Mouse (Mus musculus): ENCODE results near the gene Resf1.
A peak's percentile ranks its signal among the peaks of the same experiment; 100 is the strongest.
"Not testable (repeated sequence)": the region's sequence is repeated elsewhere in the genome, so short reads cannot be mapped to it uniquely, and the experiment has no call there.

Gene Resf1

DNA sequence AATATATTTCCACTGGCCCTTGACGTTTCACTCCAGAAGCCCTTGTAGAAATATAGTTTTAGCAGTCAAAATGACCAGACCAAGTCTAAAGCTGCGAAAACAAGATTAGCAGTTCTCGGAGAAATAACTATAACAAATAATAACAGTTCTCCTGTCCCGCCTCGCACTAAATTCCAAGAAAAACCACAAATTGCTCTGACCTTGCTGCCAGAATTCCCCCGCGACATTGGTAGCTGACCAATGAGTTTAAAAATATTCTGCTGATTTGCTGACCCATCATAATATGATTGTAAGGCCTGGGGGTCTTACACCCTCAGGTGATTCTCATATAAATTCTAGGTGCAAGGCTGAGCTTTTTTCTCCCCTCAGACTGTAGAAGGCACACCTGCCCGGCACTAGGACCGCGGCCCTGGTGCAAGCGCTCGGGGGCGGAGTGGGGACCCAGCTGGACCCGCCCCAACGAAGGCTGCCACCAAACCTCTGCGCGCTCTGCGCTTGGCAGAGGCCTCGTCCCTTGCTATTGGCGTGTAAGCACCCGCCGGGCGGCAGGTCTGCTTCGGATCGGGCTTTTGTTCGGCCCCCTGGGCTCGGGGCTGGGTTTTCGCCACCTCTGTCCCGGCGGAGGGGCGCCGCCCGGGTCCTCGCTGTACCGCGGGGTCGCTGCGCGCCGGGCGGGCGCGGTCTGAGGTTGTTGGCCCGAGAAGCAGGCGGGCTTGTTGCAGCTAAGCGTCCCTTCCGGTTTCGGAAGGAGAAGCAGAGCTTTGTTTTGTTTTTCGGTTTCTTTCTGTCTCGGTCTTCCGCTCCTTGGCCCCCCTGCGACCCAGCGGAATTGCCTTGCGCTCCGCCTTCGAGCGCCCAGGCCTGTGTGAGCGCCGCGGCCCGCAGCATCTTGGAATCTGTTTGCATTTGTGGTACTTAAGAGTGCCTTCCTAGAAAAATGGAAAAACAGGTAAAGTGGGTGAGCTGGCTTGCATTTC is at the start of gene Resf1:
Gene Resf1 (plus strand): TSS at position 459 of the 977 bp plus-strand sequence.
- DNase-seq (ENCODE audit: low spot score), result peak; percentile 80

- no peak for DNase-seq (ENCODE audit: low spot score)
Observed at GRCm38 (mm10) chr6:149260801-149261239, 48.4 kb upstream of the Resf1 start.

DNA sequence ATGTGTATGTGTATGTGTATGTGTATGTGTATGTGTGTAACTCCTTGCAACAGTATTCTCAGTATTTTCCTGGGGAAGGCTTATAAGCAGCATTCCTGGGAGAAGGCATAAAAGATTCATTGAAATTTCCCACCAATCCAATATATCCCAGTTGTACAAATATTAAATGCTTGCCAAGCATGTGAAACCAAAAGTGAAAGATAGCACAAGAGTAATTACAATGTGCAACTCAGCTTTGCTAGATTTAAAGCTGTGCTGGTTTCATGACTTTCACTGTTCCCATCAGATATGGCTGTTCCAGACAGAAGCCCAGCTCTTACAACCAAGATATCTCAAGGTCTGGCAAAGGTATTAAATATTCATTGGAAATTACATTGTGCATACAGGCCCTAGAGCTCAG is 41.3 kb upstream of the Resf1 start:
- no peak for DNase-seq (ENCODE audit: low spot score)

DNA sequence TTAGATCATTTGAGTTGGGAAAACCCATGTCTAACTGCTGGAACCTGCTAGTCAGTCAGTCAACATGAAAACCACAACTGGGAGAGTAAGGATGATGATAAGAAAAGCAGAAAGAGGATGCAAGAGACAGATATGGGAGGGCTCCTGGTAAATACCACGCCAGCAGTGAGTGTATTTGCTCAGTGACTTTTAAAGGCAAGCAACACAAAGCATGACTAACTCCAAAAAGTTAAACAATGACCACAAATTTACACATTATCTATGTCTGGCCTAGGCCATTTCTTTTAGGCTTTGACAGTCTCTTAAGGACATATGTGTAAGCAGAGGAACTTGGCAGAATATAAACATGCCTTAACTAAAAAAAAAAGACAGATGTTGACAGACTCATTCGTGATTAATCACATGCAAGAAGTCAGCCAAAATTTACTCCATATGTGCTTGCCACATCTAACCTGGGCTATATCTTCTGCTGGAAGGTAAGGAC is 30.9 kb upstream of the Resf1 start:
- no peak for DNase-seq (ENCODE audit: low spot score)

DNA sequence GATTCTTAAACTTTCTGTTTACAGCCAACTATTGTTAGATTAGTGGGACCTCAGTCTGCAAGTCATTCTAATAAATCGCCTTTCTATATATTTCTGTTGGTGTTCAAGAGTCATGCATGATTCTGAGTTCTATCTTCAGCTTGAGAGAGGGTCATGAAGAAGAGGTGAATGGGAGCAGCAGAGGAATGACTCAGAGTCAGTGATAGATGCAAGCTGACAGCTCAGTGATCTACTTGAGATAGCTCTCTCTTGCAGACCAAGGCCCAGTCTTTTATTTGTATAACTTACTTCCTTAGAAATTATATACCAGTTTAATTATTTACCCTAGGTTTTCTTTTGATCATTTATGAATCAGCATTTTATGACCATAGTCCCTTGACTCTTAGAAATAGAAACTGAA is 30.3 kb upstream of the Resf1 start:
- DNase-seq (ENCODE audit: low spot score), result no peak

- DNase-seq (ENCODE audit: low spot score), result no peak
Observed at GRCm38 (mm10) chr6:149280511-149280910, 28.7 kb upstream of the Resf1 start.

GRCm38 (mm10) chr6:149288190-149288589 is 21.0 kb upstream of the Resf1 start:
- not testable (repeated sequence) for DNase-seq (ENCODE audit: low spot score)

DNA sequence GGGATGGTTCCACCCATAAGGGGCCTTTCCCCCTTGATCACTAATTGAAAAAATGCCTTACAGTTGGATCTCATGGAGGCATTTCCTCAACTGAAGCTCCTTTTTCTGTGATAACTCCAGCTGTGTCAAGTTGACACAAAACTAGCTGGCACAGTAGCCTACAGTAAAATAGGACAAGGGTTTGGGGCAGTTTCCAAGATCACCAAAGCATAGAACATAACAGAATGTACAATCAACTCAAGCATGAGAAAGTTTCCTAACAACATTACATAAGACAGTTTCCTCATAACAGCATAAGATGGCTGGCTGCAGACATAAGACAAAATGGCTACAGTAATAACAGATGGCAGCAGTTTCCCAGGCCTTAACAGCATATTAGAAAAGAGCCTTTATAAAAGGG is 6.0 kb upstream of the Resf1 start:
- DNase-seq (ENCODE audit: low spot score), result not testable (repeated sequence)

GRCm38 (mm10) chr6:149307092-149307491 is 2.1 kb upstream of the Resf1 start:
- no peak for DNase-seq (ENCODE audit: low spot score)

GRCm38 (mm10) chr6:149307801-149308200 is 1.4 kb upstream of the Resf1 start:
- DNase-seq (ENCODE audit: low spot score), result no peak

DNA sequence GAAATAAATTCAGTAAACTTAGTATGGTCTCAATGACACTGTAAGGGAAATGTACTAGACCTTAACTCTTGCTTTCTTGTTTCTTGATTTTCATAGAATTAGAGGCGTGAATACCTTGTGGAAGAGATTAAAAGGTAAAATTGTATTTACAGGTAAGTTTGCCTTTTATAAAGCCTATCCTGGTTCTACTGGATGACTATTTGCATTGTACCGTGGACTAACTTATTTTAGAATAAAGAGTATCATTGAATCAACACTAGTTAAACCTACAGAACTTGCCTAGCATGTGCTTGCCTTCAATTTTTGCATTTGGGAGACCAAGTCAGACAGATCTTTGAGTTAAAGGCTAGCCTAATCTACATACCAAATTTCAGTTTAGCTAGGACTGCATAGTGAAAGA is 1.0 kb downstream of the Resf1 start:
- no peak for DNase-seq (ENCODE audit: low spot score)

- DNase-seq (ENCODE audit: low spot score), result no peak
Observed at GRCm38 (mm10) chr6:149311044-149311443, 1.8 kb downstream of the Resf1 start.

- DNase-seq (ENCODE audit: low spot score), result no peak
Observed at GRCm38 (mm10) chr6:149311778-149312177, 2.6 kb downstream of the Resf1 start.

DNA sequence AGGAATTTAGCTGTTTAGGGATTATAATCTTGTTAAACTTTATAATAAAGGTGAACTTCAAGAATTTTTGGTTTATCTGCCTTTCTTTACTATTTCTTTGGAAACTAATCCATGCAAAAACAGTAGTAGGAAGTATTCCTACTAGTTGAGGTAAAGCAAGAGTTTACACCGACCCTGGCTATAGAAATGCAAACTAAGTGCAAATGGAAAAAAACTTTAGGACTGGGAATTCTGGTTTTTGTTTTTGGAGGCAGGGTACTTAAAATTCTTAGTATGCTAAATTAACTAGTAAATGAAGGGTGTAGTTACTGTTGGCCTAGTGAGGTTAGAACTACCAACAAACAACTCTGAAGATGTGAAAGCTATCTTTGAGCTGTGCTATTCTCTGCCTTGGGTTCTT is 3.0 kb downstream of the Resf1 start:
- DNase-seq (ENCODE audit: low spot score), result no peak

GRCm38 (mm10) chr6:149314918-149315317 is 5.7 kb downstream of the Resf1 start:
- no peak for DNase-seq (ENCODE audit: low spot score)

GRCm38 (mm10) chr6:149323523-149324241 is 14.5 kb downstream of the Resf1 start:
- no peak for DNase-seq (ENCODE audit: low spot score)

DNA sequence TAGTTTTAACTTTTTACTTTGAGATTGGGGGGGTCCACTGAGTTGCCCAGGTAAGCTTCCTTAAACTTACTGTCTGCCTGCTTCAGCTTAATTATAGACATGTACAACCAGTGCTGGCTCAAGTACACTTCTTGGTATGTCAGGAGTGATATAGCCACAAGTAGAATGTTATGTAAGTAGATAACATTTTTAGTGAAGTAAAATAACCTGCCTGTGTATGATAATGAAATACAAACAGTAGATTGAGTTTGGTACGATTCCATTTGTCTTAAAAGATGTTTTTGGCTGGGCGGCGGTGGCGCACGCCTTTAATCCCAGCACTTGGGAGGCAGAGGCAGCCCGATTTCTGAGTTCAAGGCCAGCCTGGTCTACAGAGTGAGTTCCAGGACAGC is 15.0 kb downstream of the Resf1 start:
- DNase-seq (ENCODE audit: low spot score), result no peak

DNA sequence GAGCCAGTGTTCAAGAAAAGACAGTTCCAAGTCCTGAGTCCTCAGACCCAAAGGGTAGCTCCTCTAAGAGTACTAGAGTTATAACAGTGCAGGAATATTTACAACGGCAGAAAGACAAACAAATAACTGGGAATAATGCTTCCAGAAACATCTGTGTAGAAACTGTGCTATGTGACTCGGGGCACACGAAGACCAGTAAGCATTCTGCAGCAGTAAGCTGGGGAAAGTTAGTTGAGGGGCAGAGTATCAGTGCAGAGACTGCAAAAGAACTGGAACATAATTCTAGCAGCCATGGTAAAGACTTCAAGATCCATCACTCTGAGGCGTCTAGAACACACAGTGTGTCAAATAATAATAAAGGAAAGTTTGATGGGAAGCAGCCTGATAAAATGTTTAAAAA is 19.9 kb downstream of the Resf1 start:
- no peak for DNase-seq (ENCODE audit: low spot score)

DNA sequence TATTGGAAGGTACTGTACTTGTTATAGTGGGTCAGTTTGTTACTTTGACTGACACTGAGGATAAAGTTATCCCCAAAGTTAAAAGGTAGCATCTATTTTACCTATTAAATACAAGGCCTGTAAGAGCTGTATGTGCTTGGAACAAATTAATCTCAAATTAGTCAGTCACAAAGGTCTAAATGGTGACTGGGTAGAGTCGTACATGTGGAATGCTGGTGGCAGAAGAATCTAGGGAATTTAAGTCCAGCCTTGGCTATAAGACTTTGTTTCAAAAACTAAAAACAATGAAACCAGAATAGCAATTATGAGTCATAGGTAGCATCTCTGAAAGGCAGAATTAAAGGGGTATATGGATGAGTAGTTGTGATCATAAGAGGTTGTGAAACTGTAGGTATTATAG is 21.1 kb downstream of the Resf1 start:
- no peak for DNase-seq (ENCODE audit: low spot score)

- DNase-seq (ENCODE audit: low spot score), result no peak
Observed at GRCm38 (mm10) chr6:149333036-149333435, 23.8 kb downstream of the Resf1 start.

DNA sequence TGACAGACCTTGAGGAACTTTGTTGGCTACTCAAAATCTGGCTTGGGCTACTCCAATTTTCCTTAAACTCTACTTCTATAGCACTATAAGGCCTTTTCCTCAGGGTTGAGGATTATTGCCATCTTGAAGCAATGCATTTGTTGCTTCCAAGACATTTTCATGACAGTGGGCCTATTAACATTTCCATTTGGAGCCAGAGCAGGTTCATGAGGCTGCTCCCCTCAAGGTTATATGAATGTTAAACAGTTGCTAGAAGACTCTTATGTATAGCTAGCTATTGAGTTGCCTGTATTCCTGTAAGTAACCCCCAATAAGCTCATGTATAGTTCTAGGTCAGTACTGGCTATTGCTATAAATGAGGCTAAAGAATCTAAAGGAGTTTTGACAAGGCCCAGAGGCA is 28.8 kb downstream of the Resf1 start:
- DNase-seq (ENCODE audit: low spot score), result no peak

DNA sequence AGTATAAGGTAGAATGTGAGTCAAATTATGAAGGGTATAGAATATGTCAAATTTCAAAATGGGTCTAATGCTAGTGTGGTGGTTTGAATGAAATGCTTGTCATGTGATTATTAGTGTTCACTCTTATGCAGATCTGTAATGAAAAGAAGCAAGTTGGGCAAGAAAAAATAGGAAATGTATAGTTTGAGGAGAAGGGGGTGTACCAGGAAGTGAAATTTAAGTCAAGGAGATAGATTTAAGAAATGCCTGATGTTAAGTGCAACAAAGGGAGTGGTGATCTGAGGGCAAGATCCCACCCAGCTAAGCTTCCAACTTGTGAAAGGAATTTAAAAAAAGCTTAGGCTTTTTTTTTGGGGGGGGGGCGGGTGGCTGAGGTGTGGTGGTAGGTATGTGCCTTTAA is 29.4 kb downstream of the Resf1 start:
- DNase-seq (ENCODE audit: low spot score), result no peak

DNA sequence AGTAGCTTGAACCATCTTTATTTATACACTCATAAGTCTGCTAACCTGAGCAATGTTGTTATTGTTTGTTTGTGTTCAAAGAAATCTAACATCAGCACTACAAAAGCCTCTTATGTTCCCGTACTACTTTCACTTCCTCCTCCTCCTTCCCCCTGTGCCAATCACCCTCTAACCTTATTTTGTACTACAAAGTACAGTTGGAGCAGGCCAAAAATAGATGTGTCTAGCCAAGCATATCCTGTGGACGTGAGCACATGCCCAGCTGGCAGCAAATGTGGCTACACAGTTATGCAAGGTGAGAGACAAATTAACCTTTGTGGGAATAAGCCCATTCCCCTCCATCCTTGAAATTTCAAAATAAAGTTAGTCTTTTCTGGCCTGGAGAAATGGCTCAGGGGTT is 34.6 kb downstream of the Resf1 start:
- no peak for DNase-seq (ENCODE audit: low spot score)
